Mouse (Mus musculus) thymus, adult 2 months (tissue): ENCODE data around the gene 2410002F23Rik. TPM values are rescaled to one million over a fixed set of nuclear protein-coding genes. Genes with fewer than 3 reads are reported as not detected.
"Not testable (repeated sequence)": the region's sequence is repeated elsewhere in the genome, so short reads cannot be mapped to it uniquely, and the experiment has no call there.

Experiments
- DNase-seq: peaks from one replicate; pipeline ENCODE4 v3.0.0; 2021
- H3K27ac ChIP-seq: fragments of 200-500 bp; 2 replicates; pipeline ENCODE4 v1.5.1; 2012; ENCODE audit warnings: low read length, control low read depth; ENCODE audit not compliant: control insufficient read depth, insufficient read depth
- H3K27me3 ChIP-seq: fragments of 200-500 bp; 2 replicates; pipeline ENCODE4 v1.6.1; 2012; ENCODE audit warnings: mild to moderate bottlenecking, low read length, moderate library complexity, mixed read lengths; ENCODE audit not compliant: control insufficient read depth, insufficient read depth
- H3K36me3 ChIP-seq: fragments of 200-500 bp; 2 replicates; pipeline ENCODE4 v1.6.1; 2012; ENCODE audit warnings: mild to moderate bottlenecking, low read length, moderate library complexity; ENCODE audit not compliant: control insufficient read depth, insufficient read depth
- H3K4me1 ChIP-seq: fragments of 200-500 bp; replicated peaks from 2 replicates; pipeline ENCODE4 v1.6.1; 2012; ENCODE audit warnings: low read length; ENCODE audit not compliant: control insufficient read depth, insufficient read depth
- H3K4me3 ChIP-seq: fragments of 200-500 bp; 2 replicates; pipeline ENCODE4 v1.5.1; 2012; ENCODE audit warnings: mild to moderate bottlenecking, low read length, control low read depth, moderate library complexity; ENCODE audit not compliant: control insufficient read depth, insufficient read depth
- CTCF ChIP-seq: fragments of 200-500 bp; IDR thresholded peaks from 2 replicates; pipeline ENCODE4 v1.5.1; 2012; ENCODE audit warnings: mild to moderate bottlenecking, control low read depth, low read length, moderate library complexity, borderline replicate concordance; ENCODE audit not compliant: control insufficient read depth, poor library complexity, insufficient read depth; ENCODE audit errors: extremely low read depth
- POLR2A ChIP-seq: fragments of 200-500 bp; IDR thresholded peaks from 2 replicates; pipeline ENCODE4 v1.6.1; 2012; ENCODE audit warnings: mild to moderate bottlenecking, low read length, control low read depth, moderate library complexity; ENCODE audit not compliant: control insufficient read depth, poor library complexity, insufficient read depth; ENCODE audit errors: extremely low read depth
- WGBS: fragments of 180-500 bp; shearing (Covaris S2); methylation state at CpG from one replicate; pipeline ENCODE4 v1.1.7; 2018; 5-methylcytosine and 5-hydroxymethylcytosine counted together
- polyA plus RNA-seq: library from polyadenylated mRNA; depleted of rRNA; stranded (reverse); fragments of >200 nt; gene quantifications from 2 replicates; pipeline ENCODE4 v1.2.3, GENCODE M21; 2012; rRNA removed

2410002F23Rik gene
- polyA plus RNA-seq, 1 experiment: 173 TPM

DNA sequence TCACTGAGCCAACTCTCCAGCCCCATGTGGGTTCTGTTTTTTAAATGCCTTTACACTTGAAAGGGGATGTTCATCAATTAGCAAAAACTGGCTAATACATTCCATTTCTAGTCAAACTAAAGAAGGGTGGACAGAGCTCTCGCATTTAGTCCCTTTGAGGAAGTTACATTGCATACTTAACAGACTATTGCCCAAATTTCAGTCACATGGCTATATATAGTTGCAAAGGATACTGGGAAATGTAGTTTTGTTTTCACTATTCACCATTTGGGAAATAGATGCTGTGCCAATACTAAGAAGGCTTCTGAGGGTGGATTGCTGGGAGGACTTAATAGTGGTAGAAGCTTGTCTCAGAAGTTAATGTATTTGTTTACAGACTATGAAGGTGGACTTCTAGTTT, 34.4 kb downstream of the 2410002F23Rik start:
- Histone ChIP-seq H3K27me3 (no peaks in the 10 kb centered on the region), H3K36me3 (no peaks in the 10 kb centered on the region), H3K4me1 (no peaks in the 10 kb centered on the region), H3K27ac (no peak overlapping the region), H3K4me3 (no peak overlapping the region)
- WGBS: 22% methylated on average over 1 of the region's 1 CpGs
- no peak for DNase-seq
- no peak for TF ChIP-seq CTCF
- no peak for TF ChIP-seq POLR2A

DNA sequence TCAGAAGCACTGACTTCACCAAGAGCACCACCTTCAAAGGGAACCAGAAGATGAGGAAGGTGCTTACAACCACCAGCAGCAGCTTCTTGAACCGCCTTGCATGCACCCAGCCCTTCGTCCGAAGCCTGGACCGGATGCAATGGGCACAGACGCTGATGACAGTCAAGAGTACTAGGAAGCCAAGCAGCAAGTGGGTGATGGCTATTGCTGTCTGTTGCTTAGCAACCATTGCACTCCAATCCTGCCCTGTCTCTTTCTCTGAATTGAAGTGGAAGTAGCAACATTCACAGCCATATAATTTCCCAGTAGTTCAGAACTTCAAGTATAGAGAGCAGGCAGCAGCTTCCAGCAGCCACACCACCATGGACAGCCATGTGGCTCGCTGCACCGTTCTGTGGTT, 35.1 kb downstream of the 2410002F23Rik start:
- H3K27me3 ChIP-seq: no peaks in the 10 kb centered on the region
- H3K36me3 ChIP-seq: no peaks in the 10 kb centered on the region
- TF ChIP-seq CTCF: no peak
- no peak for TF ChIP-seq POLR2A
- H3K4me3 ChIP-seq: no peak overlapping the region
- no peak for DNase-seq
- WGBS: 90% methylated on average over 7 of the region's 7 CpGs
- no peak overlapping the region for H3K27ac ChIP-seq
- no peaks in the 10 kb centered on the region for H3K4me1 ChIP-seq

DNA sequence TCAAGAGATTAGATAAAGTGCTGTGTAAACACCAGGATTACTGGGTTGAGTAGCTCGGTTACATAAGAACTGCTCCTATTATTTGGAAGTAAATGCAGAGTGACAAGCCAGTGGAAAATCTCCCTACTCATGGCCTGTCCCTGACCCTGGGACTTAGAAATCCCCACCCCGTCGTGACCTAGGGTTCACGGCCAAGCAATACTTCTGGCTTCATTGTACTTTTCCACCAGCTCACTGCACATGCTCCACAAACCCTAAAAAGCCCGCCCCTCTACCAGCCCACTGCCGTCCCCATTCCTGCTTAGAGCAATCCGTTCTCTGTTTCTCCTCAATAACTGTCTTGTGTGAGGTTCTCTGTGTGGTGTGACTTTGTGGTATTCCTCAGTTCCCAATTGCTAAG, 41.2 kb downstream of the 2410002F23Rik start:
- no peak for DNase-seq
- WGBS: 86% methylated on average over 7 of the region's 7 CpGs
- H3K4me3 ChIP-seq: no peak overlapping the region
- H3K36me3 ChIP-seq: no peaks in the 10 kb centered on the region
- H3K27me3 ChIP-seq: no peaks in the 10 kb centered on the region
- H3K4me1 ChIP-seq: no peaks in the 10 kb centered on the region
- no peak overlapping the region for H3K27ac ChIP-seq
- TF ChIP-seq CTCF (no peak), POLR2A (no peak)

DNA sequence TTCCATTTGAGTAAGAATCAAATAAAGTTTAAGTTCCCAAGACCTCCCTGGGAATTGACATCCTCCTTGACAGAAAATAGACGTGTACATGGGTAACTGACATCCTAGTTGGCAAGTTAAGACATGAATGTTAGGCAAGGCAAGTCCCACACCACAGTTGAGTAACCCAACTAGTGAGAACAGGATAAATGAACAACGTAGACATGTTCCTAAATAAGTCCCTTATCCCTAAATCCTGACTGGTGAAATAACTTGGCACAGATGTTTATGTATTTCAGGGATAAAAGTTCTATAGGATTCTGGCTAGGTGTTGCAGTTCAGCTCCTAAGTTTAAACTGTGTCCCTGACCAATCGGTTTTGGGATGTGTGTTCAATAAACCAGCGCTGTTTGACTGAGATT, 44.5 kb downstream of the 2410002F23Rik start:
- 85% methylated on average over 4 of the region's 4 CpGs for WGBS
- TF ChIP-seq CTCF: no peak
- no peak for TF ChIP-seq POLR2A

DNA sequence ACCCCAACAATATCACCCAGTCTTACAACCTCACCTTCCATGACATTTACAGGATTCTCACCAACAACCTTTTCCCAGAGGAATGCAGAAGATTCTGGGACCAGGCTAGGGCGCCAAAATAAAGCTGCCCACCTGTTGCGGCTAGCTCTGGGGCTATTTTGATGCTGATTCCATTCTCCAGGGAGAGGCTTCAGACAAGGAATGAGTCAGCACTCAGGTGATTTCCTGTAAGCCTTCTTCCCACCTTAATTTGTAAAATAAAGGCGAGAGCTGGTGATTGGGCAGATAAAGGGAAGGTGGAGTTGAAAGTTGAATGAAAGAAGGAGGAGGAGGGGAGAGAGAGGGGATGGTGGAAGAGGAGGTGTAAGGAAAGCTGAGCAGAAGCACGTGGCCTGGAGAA, 44.9 kb downstream of the 2410002F23Rik start:
- TF ChIP-seq CTCF: no peak
- no peak for TF ChIP-seq POLR2A
- no peaks in the 10 kb centered on the region for H3K4me1 ChIP-seq
- no peaks in the 10 kb centered on the region for H3K27me3 ChIP-seq
- no peak for DNase-seq
- 60% methylated on average over 4 of the region's 4 CpGs for WGBS
- no peak overlapping the region for H3K27ac ChIP-seq
- no peaks in the 10 kb centered on the region for H3K36me3 ChIP-seq
- no peak overlapping the region for H3K4me3 ChIP-seq

More for the DNA sequence above, 44.5 kb downstream of the 2410002F23Rik start:
- no peak overlapping the region for H3K27ac ChIP-seq
- H3K4me1 ChIP-seq: no peaks in the 10 kb centered on the region
- H3K36me3 ChIP-seq: no peaks in the 10 kb centered on the region
- H3K4me3 ChIP-seq: no peak overlapping the region
- H3K27me3 ChIP-seq: no peaks in the 10 kb centered on the region
- DNase-seq: no peak

DNA sequence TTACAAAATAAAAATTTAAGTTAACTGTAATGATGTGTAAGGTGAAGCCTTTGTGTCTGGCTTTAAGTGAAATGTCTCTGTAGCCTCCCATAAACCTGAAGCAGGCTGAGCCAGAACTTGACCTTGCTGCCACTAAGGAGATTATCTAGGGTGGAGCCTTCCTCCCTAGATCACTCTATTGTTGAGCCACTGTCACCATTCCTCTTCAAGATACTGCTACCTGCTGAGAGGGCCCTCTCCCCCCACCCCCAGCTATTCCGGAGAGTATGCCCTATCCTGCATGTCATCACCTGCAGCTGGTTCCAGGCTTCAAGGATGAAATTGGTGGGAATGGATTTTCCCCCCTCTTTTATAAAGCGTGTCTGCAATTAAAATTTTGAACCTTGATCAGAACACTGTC, 51.0 kb downstream of the 2410002F23Rik start:
- H3K27me3 ChIP-seq, H3K4me3 ChIP-seq, H3K4me1 ChIP-seq, H3K27ac ChIP-seq, DNase-seq, H3K36me3 ChIP-seq: not testable (repeated sequence)
- WGBS: 93% methylated on average over 2 of the region's 2 CpGs

Other genes starting within 250 kb of the 2410002F23Rik start
- gene Klk1b26, start 234.6 kb upstream of the 2410002F23Rik start, polyA plus RNA-seq: 1.8 and 5.7 TPM in 2 replicates
- 5.2 and 5.3 TPM in 2 replicates for gene Klk1b27, start 194.4 kb upstream of the 2410002F23Rik start, polyA plus RNA-seq
- 0.32 TPM in 1 of 2 replicates, not detected in the other for gene Klk1b21, start 144.4 kb upstream of the 2410002F23Rik start, polyA plus RNA-seq
- 0.27 and 0.70 TPM in 2 replicates for gene Klk1b22, start 134.0 kb upstream of the 2410002F23Rik start, polyA plus RNA-seq
- gene Klk1b16, start 110.0 kb upstream of the 2410002F23Rik start, polyA plus RNA-seq: 0.46 and 0.86 TPM in 2 replicates
- 0.15 and 0.27 TPM in 2 replicates for gene Klk1b24, start 58.5 kb upstream of the 2410002F23Rik start, polyA plus RNA-seq
- gene Klk1b3, start 48.5 kb upstream of the 2410002F23Rik start, polyA plus RNA-seq: 0.75 and 0.97 TPM in 2 replicates
- 0.71 and 1.7 TPM in 2 replicates for gene Klk1b4, start 39.3 kb upstream of the 2410002F23Rik start, polyA plus RNA-seq
- 0.18 and 0.44 TPM in 2 replicates for gene Klk1b5, start 30.8 kb upstream of the 2410002F23Rik start, polyA plus RNA-seq
- 21.7 and 27.1 TPM in 2 replicates for gene Klk1, start 21.4 kb upstream of the 2410002F23Rik start, polyA plus RNA-seq
- not detected in 2 replicates for gene Gm36864, start 10.5 kb upstream of the 2410002F23Rik start, polyA plus RNA-seq
- 2.4 and 3.6 TPM in 2 replicates for gene 1700028J19Rik, start within 50 bp of the 2410002F23Rik start, polyA plus RNA-seq
- 0.16 and 0.24 TPM in 2 replicates for gene Acp4, start 10.7 kb downstream of the 2410002F23Rik start, polyA plus RNA-seq
- 1.1 TPM in 1 of 2 replicates, not detected in the other for gene Gm15517, start 14.7 kb downstream of the 2410002F23Rik start, polyA plus RNA-seq
- 2.3 and 3.1 TPM in 2 replicates for gene Clec11a, start 60.2 kb downstream of the 2410002F23Rik start, polyA plus RNA-seq
- 1.1 and 1.9 TPM in 2 replicates for gene Shank1, start 63.5 kb downstream of the 2410002F23Rik start, polyA plus RNA-seq
- 2.5 and 2.7 TPM in 2 replicates for gene Syt3, start 137.4 kb downstream of the 2410002F23Rik start, polyA plus RNA-seq
- gene 1700008O03Rik, start 139.1 kb downstream of the 2410002F23Rik start, polyA plus RNA-seq: 1.8 and 2.1 TPM in 2 replicates
- 0.84 and 1.4 TPM in 2 replicates for gene Lrrc4b, start 182.3 kb downstream of the 2410002F23Rik start, polyA plus RNA-seq
- 0.32 and 1.6 TPM in 2 replicates for gene Aspdh, start 218.7 kb downstream of the 2410002F23Rik start, polyA plus RNA-seq
- 107 and 142 TPM in 2 replicates for gene Josd2, start 221.3 kb downstream of the 2410002F23Rik start, polyA plus RNA-seq
- 378 and 406 TPM in 2 replicates for gene Emc10, start 249.8 kb downstream of the 2410002F23Rik start, polyA plus RNA-seq
- 7.8 and 9.4 TPM in 2 replicates for gene Fam71e1, start 249.9 kb downstream of the 2410002F23Rik start, polyA plus RNA-seq